Mouse (Mus musculus) kidney, embryonic 14.5 days (tissue): Measurements from ENCODE around the gene Esam. TPM values are rescaled to one million over a fixed set of nuclear protein-coding genes. Genes with fewer than 3 reads are reported as not detected.

ENCODE experiments used
- ATAC-seq: fragments of 200-750 bp; cut with Nextera tagmentation; 2 replicates; pipeline ENCODE4 v1.8.0; 2017; ENCODE audit warnings: moderate number of reproducible peaks, mild to moderate bottlenecking, moderate TSS enrichment, moderate library complexity; ENCODE audit not compliant: low FRiP score, low TSS enrichment
- H3K27ac ChIP-seq: fragments of 300-500 bp; sonication (generic); 2 replicates; pipeline ENCODE4 v1.5.1; 2014; ENCODE audit warnings: low read depth, mild to moderate bottlenecking, low read length, moderate library complexity, mixed read lengths
- H3K27me3 ChIP-seq: fragments of 300-500 bp; sonication (generic); 2 replicates; pipeline ENCODE4 v1.6.1; 2014; ENCODE audit warnings: mild to moderate bottlenecking, low read length; ENCODE audit not compliant: control insufficient read depth, insufficient read depth
- H3K36me3 ChIP-seq: fragments of 300-500 bp; sonication (generic); 2 replicates; pipeline ENCODE4 v1.6.1; 2014; ENCODE audit warnings: low read length, mixed read lengths; ENCODE audit not compliant: control insufficient read depth, insufficient read depth
- H3K4me1 ChIP-seq: fragments of 300-500 bp; sonication (generic); 2 replicates; pipeline ENCODE4 v1.6.1; 2014; ENCODE audit warnings: low read length, mixed read lengths; ENCODE audit not compliant: control insufficient read depth, insufficient read depth
- H3K4me2 ChIP-seq: fragments of 300-500 bp; sonication (generic); replicated peaks from 2 replicates; pipeline ENCODE4 v1.6.1; 2014; ENCODE audit warnings: low read depth, mild to moderate bottlenecking, low read length
- H3K4me3 ChIP-seq: fragments of 300-500 bp; sonication (generic); 2 replicates; pipeline ENCODE4 v1.5.1; 2014; ENCODE audit warnings: mild to moderate bottlenecking, low read length
- H3K9ac ChIP-seq: fragments of 300-500 bp; sonication (generic); 2 replicates; pipeline ENCODE4 v1.6.1; 2014; ENCODE audit warnings: low read depth, mild to moderate bottlenecking, low read length, moderate library complexity
- H3K9me3 ChIP-seq: fragments of 300-500 bp; sonication (generic); 2 replicates; pipeline ENCODE4 v1.6.1; 2016; ENCODE audit warnings: low read length; ENCODE audit not compliant: control insufficient read depth
- WGBS: fragments of 180-500 bp; shearing (Covaris S2); extraction: QIAGEN DNeasy Blood & Tissue Kit; methylation state at CpG from one replicate; pipeline ENCODE4 v1.1.7; 2014; 5-methylcytosine and 5-hydroxymethylcytosine counted together
- polyA plus RNA-seq: library from polyadenylated mRNA; unstranded; fragments of >200 nt; fragmentation: Nextera tagmentation; extraction: Ambion mirVana; gene quantifications from 2 replicates; pipeline ENCODE4 v1.2.1, GENCODE M21; 2014

The Esam gene
- polyA plus RNA-seq, 1 experiment from 2014 or later, result 61.8 TPM

- Histone ChIP-seq H3K27ac (no peak overlapping the region), H3K9me3 (no peaks in the 10 kb centered on the region), H3K9ac (no peak overlapping the region), H3K4me1 (peaks cover 9% of the 10 kb centered on the region; the same call in 1 of the 2 replicates), H3K4me3 (no peak overlapping the region), H3K4me2 (no peak overlapping the region), H3K27me3 (peaks cover 7% of the 10 kb centered on the region), H3K36me3 (no peaks in the 10 kb centered on the region)
- WGBS, result 91% methylated on average over 4 of the region's 4 CpGs
- ATAC-seq, result no peak
Measured at GRCm38 (mm10) chr9:37540226-37540625, 12.3 kb downstream of the Esam start.

DNA sequence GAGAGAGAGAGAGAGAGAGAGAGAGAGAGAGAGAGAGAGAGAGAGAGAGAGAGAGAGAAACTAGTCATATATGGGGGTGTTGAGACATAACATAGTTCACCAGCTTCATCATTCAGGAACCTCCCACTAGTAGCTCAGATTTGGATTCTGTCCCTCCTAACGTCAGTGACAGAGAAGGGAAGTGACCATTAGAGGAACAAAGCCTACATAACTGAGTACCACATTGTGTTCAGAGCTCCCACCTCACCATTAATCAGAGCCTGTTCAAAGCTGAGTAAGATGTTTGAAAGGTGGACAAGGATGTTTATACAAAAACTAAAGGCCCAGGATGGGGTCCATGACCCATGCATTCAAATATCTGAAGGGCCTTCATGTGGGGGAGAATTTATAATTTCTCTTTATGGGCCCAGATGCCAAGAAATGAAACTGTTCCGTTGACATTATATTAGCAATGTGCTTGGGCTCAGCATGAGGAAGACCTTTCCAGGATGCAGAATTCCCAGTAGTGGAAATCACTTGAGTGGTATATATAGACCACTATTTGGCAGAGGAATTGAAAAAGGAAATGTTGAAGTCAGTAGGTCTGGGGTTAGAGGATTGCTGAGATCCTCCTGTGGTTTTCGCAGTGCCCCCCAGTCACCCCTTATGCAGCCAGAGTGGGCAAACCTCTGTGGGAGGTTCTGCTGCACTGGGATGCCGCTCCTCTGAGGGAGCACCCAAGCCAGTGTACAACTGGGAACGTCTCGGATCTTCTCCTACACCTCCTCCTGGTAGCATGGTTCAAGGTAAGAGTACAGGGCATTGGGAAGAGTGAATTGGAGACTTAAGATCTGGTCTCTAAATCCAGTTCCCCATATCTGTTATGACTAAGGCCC is 13.1 kb downstream of the Esam start:
- Histone ChIP-seq H3K9ac (no peak overlapping the region), H3K9me3 (no peaks in the 10 kb centered on the region), H3K4me3 (no peak overlapping the region), H3K4me1 (peaks cover 9% of the 10 kb centered on the region), H3K36me3 (no peaks in the 10 kb centered on the region), H3K27ac (no peak overlapping the region), H3K4me2 (no peak overlapping the region), H3K27me3 (peaks cover 14% of the 10 kb centered on the region)
- ATAC-seq, result no peak
- 80% methylated on average over 6 of the region's 6 CpGs for WGBS

- H3K4me3 ChIP-seq, result no peak overlapping the region
- peaks cover 9% of the 10 kb centered on the region for H3K4me1 ChIP-seq
- H3K9ac ChIP-seq, result no peak overlapping the region
- no peaks in the 10 kb centered on the region for H3K36me3 ChIP-seq
- no peak overlapping the region for H3K27ac ChIP-seq
- no peaks in the 10 kb centered on the region for H3K9me3 ChIP-seq
- H3K27me3 ChIP-seq, result peaks cover 23% of the 10 kb centered on the region
- H3K4me2 ChIP-seq, result no peak overlapping the region
- ATAC-seq, result no peak
- 71% methylated on average over 7 of the region's 7 CpGs for WGBS
Measured at GRCm38 (mm10) chr9:37541851-37542642, 14.2 kb downstream of the Esam start.

DNA sequence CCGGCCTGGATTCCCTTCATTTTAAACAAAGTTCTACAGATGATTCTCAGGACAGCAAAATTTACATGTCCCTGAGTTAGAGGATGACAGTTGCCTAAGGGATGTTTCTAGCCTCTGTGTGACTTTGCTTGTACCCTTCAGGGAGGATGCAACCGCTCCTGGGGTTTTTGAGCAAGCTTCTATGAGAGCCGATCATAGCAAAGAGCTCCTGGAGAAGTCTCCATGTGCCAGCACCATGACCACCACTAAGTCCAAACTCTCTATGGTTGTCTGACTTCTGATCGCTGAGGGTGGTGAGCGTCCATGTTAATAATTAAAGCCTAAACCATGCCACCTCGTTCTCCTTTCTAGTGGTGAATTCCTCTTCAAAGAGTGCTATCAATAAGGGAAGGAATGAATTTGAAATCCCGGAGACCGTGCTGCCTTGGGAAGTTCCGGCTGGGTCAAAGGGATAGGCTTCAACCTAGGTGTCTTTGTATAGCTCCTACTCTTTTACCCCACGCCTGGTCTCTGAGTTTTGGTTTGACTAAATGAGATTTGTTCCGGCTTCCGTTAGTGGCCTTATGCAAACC is 16.1 kb downstream of the Esam start:
- 25% methylated on average over 12 of the region's 12 CpGs for WGBS
- H3K9ac ChIP-seq, result no peak overlapping the region
- H3K27ac ChIP-seq, result no peak overlapping the region
- peaks cover 9% of the 10 kb centered on the region for H3K4me1 ChIP-seq
- ATAC-seq, result peak; percentile 6; the same call in 1 of the 2 replicates
- H3K4me3 ChIP-seq, result peak overlapping the region; percentile 35
- no peaks in the 10 kb centered on the region for H3K9me3 ChIP-seq
- H3K4me2 ChIP-seq, result peak overlapping the region; percentile 67
- no peaks in the 10 kb centered on the region for H3K36me3 ChIP-seq
- peaks cover 27% of the 10 kb centered on the region for H3K27me3 ChIP-seq

DNA sequence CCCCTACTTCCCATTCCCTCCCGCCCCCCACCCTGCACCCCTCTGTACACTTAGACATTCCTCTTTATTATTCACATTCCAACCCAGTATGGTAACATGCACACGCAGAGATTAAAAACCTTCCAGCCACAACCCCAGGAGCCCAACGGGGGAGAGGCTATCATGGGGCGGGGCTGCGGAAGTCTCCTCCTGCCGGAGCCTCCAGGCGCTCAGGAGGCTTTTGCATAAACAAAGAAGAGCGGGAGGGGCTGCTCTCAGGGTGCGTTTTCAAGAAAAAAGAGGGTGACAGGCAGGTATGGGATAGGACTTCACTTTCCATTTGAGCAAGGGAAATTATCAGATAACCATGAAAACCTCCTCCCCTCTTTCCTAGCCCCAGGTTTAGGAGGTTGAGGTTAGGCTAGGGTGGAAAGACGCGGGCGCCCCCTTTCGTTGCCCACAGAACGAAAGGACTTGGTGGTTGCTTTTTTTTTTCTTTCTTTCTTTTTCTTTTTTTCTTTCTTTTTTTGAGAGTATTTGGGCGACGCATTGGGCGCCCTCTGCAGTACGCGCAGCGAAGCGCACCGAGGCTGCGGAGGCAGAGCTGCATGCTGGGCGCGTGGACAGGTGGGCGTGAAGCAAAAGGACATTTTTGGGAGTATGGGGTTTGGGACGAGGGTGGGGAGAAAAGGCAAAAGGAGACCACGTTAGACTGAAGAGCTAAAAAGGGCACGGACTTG is 16.7 kb downstream of the Esam start:
- ATAC-seq, result peak; percentile 53
- peak overlapping the region; percentile 35 for H3K4me3 ChIP-seq
- peaks cover 27% of the 10 kb centered on the region for H3K27me3 ChIP-seq
- H3K9ac ChIP-seq, result peak overlapping the region; percentile 23; the same call in 1 of the 2 replicates
- no peak overlapping the region for H3K27ac ChIP-seq
- no peaks in the 10 kb centered on the region for H3K9me3 ChIP-seq
- H3K4me1 ChIP-seq, result peaks cover 9% of the 10 kb centered on the region
- no peaks in the 10 kb centered on the region for H3K36me3 ChIP-seq
- 3% methylated on average over 29 of the region's 29 CpGs for WGBS
- H3K4me2 ChIP-seq, result peak overlapping the region; percentile 67

DNA sequence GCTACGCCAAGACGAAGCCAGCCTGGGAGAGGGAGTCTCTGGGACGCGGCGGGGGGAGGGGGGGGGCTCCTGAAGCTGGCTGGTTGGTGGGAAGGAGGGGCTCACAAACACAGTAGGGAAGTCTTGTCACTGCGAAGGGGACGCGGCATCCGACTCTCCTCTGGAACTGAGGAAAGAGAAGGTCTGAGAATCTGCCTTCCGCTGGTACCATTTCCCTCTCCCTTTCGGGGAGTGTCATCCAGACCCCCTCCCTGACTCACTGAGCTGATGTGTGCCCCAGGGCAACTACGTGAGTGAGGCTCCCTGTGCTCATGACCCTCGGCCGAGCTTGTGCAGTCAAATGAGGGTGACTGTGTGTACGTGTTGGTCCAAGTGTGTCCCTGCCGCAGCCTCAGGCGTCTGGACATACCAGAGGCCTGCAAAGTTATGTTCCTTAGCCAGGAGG is 17.3 kb downstream of the Esam start:
- H3K36me3 ChIP-seq, result no peaks in the 10 kb centered on the region
- no peak overlapping the region for H3K27ac ChIP-seq
- H3K4me2 ChIP-seq, result peak overlapping the region; percentile 67
- H3K4me1 ChIP-seq, result peaks cover 9% of the 10 kb centered on the region
- H3K4me3 ChIP-seq, result peak overlapping the region; percentile 35
- H3K9ac ChIP-seq, result peak overlapping the region; percentile 23; the same call in 1 of the 2 replicates
- WGBS, result 6% methylated on average over 17 of the region's 17 CpGs
- ATAC-seq, result peak; percentile 61
- peaks cover 28% of the 10 kb centered on the region for H3K27me3 ChIP-seq
- H3K9me3 ChIP-seq, result no peaks in the 10 kb centered on the region

- Histone ChIP-seq H3K4me2 (no peak overlapping the region), H3K4me3 (peak overlapping the region; percentile 21), H3K27ac (no peak overlapping the region), H3K9ac (no peak overlapping the region), H3K36me3 (no peaks in the 10 kb centered on the region), H3K4me1 (peaks cover 9% of the 10 kb centered on the region), H3K27me3 (peaks cover 35% of the 10 kb centered on the region), H3K9me3 (no peaks in the 10 kb centered on the region)
- WGBS, result 11% methylated on average over 27 of the region's 27 CpGs
- no peak for ATAC-seq
Measured at GRCm38 (mm10) chr9:37545847-37546452, 18.1 kb downstream of the Esam start.

GRCm38 (mm10) chr9:37546889-37547288 is 19.0 kb downstream of the Esam start:
- Histone ChIP-seq H3K9ac (no peak overlapping the region), H3K36me3 (no peaks in the 10 kb centered on the region), H3K27ac (no peak overlapping the region), H3K4me3 (no peak overlapping the region), H3K4me1 (peaks cover 10% of the 10 kb centered on the region), H3K4me2 (no peak overlapping the region), H3K27me3 (peaks cover 45% of the 10 kb centered on the region), H3K9me3 (no peaks in the 10 kb centered on the region)
- 88% methylated on average over 1 of the region's 1 CpGs for WGBS
- no peak for ATAC-seq
